Mouse (Mus musculus) ES-CJ7 (cell line): ENCODE data around the gene Ccdc7a.

Source experiments
- DNase-seq: peaks from one replicate; pipeline ENCODE4 v3.0.0; 2011; ENCODE audit warnings: low read depth, low spot score

The Ccdc7a gene

DNA sequence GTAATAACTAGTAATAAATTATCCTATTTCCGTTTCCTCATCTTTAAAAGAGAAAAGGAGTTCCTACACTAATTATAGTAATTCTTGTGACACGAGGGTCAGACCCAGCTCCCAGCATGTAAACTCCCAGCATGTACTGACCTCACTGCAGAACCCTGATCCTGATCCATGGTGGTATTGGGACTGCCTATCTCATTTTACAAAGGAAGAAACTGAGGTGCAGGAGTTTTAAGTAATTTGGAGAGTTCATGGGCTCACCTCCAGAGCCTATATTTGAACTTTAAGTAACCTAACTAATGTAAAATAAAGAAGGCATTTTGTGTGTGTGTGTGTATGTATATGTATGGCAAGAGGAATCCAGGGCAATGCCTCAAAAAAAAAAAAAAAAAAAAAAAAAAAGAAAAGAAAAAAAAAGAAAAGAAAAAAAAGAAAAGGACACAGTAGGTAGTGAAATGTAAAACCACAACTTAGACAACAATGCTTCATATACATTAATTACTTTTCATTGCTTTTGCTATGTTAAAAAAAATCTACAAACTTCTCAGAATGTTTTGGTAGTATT is 378.8 kb downstream of the Ccdc7a start:
- DNase-seq, result no peak

DNA sequence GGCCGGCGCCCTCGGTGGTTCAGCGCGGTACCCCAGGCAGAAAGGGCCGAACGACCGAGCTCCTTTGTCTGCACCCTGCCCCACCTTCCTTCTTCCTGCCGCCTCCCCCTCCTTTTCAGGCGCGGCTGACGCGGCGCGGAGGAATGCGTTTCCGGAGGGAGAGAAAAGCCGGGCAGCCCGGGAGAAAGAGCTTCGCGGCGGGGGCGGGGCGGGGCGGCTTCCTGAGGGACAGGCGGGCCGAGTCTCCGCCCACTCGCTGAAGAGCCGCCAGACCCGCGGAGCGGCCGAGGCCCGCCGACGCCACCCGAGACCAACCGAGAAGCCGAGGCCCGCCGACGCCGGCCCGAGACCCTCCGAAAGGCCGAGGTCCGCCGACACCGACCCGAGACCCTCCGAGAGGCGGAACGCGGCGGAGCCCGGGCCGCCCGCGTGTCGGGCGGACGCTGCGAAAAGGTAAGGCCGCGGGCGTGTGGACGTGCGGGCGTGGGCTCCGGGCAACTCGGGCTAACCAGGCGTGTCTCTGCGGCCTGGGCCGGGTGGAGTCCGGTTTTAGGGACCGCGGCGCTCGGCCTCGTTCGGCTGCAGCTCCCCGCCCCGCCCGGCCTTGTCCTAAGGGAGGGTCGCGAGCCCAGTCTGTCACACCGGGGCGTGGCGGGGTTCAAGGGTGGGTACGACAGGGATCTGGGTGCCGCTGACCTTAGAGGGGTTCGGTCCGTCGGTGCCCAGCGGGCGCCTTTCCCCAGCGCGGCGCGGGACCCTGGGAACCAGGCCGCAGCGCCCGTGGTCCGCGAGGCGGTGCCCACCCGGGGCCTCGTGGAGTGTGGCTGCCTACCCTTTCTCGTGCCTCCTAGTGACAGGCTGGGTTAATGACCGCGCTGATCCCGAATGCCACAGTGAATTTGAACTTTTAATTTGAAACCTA is 379.5 kb downstream of the Ccdc7a start, which contains the start of gene Itgb1:
TSS of gene Itgb1 (plus strand) at position 148 of the 922 bp plus-strand sequence.
- DNase-seq, result peak; percentile 94

DNA sequence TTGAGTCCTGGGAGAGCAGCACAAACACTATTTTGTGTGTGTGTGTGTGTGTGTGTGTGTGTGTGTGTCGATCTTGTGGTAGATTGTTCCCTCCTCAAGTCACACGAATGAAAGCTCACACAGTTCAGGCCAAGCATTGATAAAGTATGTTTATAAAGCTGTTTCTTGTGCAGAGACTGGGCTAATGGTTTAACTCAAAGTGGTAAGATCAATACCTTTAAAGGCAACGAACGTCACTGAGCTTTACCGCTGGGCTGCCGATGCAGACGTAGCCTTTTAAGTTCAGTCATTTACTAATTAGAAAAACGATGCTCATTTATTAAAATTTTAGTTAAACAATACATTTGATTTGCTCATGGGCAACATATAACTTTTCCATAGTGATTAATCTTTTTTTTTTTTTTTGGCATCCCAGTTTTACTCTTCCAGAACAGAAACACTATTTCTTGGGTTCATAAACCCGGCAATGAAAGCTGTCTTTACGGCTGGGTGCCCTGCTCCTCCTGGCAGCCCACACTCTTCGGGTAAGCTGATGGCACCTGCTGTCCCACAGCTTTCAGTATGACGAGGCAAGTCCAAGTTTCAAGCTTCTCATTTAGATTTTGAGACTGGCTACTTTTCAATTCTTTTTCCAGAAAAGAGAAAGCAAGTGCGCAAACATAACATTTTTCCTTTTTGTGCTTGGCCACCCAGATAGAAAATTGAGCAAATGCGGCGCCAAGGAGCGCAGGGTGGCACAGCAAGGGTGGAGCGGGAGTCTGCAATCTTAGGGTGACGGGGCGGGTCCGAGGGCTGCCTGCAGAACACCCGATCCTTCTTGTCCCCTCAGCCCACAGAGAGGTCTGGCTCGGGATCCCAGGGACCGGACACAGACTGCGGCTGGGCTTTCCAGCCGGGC is 380.5 kb downstream of the Ccdc7a start:
- DNase-seq, result no peak
